Mouse (Mus musculus) kidney, embryonic 15.5 days (tissue): ENCODE data around the gene Fn1. TPM values are rescaled to one million over a fixed set of nuclear protein-coding genes. Genes with fewer than 3 reads are reported as not detected.

ENCODE experiments used
- ATAC-seq: fragments of 200-750 bp; cut with Nextera tagmentation; replicated peaks from 2 replicates; pipeline ENCODE4 v1.8.0; 2017; ENCODE audit warnings: moderate TSS enrichment; ENCODE audit not compliant: low FRiP score
- H3K27ac ChIP-seq: fragments of 300-500 bp; sonication (generic); 2 replicates; pipeline ENCODE4 v1.5.1; 2015; ENCODE audit warnings: mild to moderate bottlenecking, inconsistent platforms
- H3K27me3 ChIP-seq: fragments of 300-500 bp; sonication (generic); 2 replicates; pipeline ENCODE4 v1.6.1; 2015; ENCODE audit warnings: inconsistent platforms
- H3K36me3 ChIP-seq: fragments of 300-500 bp; sonication (generic); 2 replicates; pipeline ENCODE4 v1.6.1; 2015; ENCODE audit warnings: inconsistent platforms
- H3K4me1 ChIP-seq: fragments of 300-500 bp; sonication (generic); 2 replicates; pipeline ENCODE4 v1.6.1; 2015; ENCODE audit warnings: inconsistent platforms
- H3K4me2 ChIP-seq: fragments of 300-500 bp; sonication (generic); 2 replicates; pipeline ENCODE4 v1.6.1; 2015; ENCODE audit warnings: moderate library complexity, mild to moderate bottlenecking, inconsistent platforms
- H3K4me3 ChIP-seq: fragments of 300-500 bp; sonication (generic); replicated peaks from 2 replicates; pipeline ENCODE4 v1.5.1; 2015; ENCODE audit warnings: mild to moderate bottlenecking, inconsistent platforms
- H3K9ac ChIP-seq: fragments of 300-500 bp; sonication (generic); 2 replicates; pipeline ENCODE4 v1.6.1; 2015; ENCODE audit warnings: mild to moderate bottlenecking, inconsistent platforms
- H3K9me3 ChIP-seq: fragments of 300-500 bp; sonication (generic); replicated peaks from 2 replicates; pipeline ENCODE4 v1.6.1; 2016; ENCODE audit warnings: inconsistent platforms
- WGBS: fragments of 180-500 bp; shearing (Covaris S2); methylation state at CpG from one replicate; pipeline ENCODE4 v1.1.7; 2015; ENCODE audit warnings: mixed read lengths; 5-methylcytosine and 5-hydroxymethylcytosine counted together
- polyA plus RNA-seq: library from polyadenylated mRNA; unstranded; fragments of >200 nt; fragmentation: Nextera tagmentation; extraction: Ambion mirVana; gene quantifications from 2 replicates; pipeline ENCODE4 v1.2.1, GENCODE M21; 2015

Gene Fn1
- polyA plus RNA-seq, 1 experiment from 2014 or later = 164 TPM

GRCm38 (mm10) chr1:71590038-71590437, 63.0 kb downstream of the Fn1 start:
- Histone ChIP-seq H3K4me1 (no peaks in the 10 kb centered on the region), H3K9me3 (no peaks in the 10 kb centered on the region), H3K27me3 (no peaks in the 10 kb centered on the region), H3K4me2 (no peak overlapping the region), H3K9ac (no peak overlapping the region), H3K36me3 (peaks cover 96% of the 10 kb centered on the region), H3K4me3 (no peak overlapping the region), H3K27ac (no peak overlapping the region)
- no peak for ATAC-seq
- 94% methylated on average over 11 of the region's 11 CpGs for WGBS

DNA sequence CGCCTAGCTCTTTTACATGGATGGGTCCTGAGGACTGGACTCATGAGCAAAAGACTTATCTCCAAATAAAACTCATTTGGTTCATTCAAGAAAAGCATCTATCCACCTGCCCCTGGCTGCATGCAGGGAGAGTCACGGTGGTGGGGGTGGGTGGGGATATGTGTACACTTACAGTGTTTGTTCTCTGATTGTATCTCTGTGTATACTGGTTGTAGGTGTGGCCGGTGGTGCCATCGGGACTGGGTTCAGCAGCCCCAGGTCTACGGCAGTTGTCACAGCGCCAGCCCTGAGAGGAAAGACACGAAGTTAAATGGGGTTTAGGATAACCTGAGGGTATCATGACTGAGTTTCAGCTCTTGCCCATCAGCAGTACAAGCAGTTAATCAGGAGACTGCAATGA, 66.3 kb downstream of the Fn1 start:
- Histone ChIP-seq H3K4me1 (no peaks in the 10 kb centered on the region), H3K4me2 (no peak overlapping the region), H3K9me3 (no peaks in the 10 kb centered on the region), H3K27ac (no peak overlapping the region), H3K27me3 (no peaks in the 10 kb centered on the region), H3K36me3 (peaks cover 70% of the 10 kb centered on the region), H3K4me3 (no peak overlapping the region), H3K9ac (no peak overlapping the region)
- no peak for ATAC-seq
- WGBS = 89% methylated on average over 7 of the region's 7 CpGs

DNA sequence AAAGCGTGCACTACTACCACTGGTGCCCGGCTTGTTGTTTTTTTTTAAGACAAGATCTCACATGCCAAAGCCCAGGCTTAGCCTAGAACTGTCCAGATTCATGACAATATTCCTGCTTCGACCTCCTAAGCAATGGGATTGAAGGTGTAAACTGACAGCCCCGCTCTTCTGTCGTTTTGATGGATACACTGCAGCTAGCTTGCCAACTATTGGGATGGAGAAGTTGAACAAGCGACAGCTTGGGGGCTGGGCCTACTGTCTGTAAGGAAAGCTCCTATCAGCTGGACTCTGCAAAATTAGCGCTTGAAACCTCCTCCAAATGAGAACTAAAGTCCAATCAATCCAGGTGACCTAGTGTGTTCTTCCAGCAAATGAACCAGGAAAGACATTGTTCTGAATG, 69.1 kb downstream of the Fn1 start:
- Histone ChIP-seq H3K4me1 (no peaks in the 10 kb centered on the region), H3K36me3 (peaks cover 66% of the 10 kb centered on the region), H3K27me3 (no peaks in the 10 kb centered on the region), H3K4me2 (no peak overlapping the region), H3K4me3 (no peak overlapping the region), H3K9me3 (no peaks in the 10 kb centered on the region), H3K9ac (no peak overlapping the region), H3K27ac (no peak overlapping the region)
- no peak for ATAC-seq
- 87% methylated on average over 7 of the region's 7 CpGs for WGBS

GRCm38 (mm10) chr1:71583302-71583701, 69.7 kb downstream of the Fn1 start:
- no peak overlapping the region for H3K4me3 ChIP-seq
- no peak overlapping the region for H3K27ac ChIP-seq
- H3K4me2 ChIP-seq = no peak overlapping the region
- H3K27me3 ChIP-seq = no peaks in the 10 kb centered on the region
- WGBS = 96% methylated on average over 8 of the region's 8 CpGs
- ATAC-seq = no peak
- H3K9me3 ChIP-seq = no peaks in the 10 kb centered on the region
- peaks cover 66% of the 10 kb centered on the region for H3K36me3 ChIP-seq
- no peak overlapping the region for H3K9ac ChIP-seq
- no peaks in the 10 kb centered on the region for H3K4me1 ChIP-seq

GRCm38 (mm10) chr1:71580408-71580807, 72.6 kb downstream of the Fn1 start:
- no peak for ATAC-seq
- no peak overlapping the region for H3K4me3 ChIP-seq
- no peaks in the 10 kb centered on the region for H3K4me1 ChIP-seq
- no peak overlapping the region for H3K4me2 ChIP-seq
- peaks cover 67% of the 10 kb centered on the region for H3K36me3 ChIP-seq
- no peak overlapping the region for H3K9ac ChIP-seq
- WGBS = 89% methylated on average over 12 of the region's 12 CpGs
- H3K9me3 ChIP-seq = no peaks in the 10 kb centered on the region
- H3K27me3 ChIP-seq = no peaks in the 10 kb centered on the region
- no peak overlapping the region for H3K27ac ChIP-seq

GRCm38 (mm10) chr1:71579526-71579925, 73.5 kb downstream of the Fn1 start:
- peaks cover 65% of the 10 kb centered on the region for H3K36me3 ChIP-seq
- no peaks in the 10 kb centered on the region for H3K4me1 ChIP-seq
- 83% methylated on average over 4 of the region's 4 CpGs for WGBS
- ATAC-seq = no peak
- H3K4me3 ChIP-seq = no peak overlapping the region
- H3K9me3 ChIP-seq = no peaks in the 10 kb centered on the region
- no peak overlapping the region for H3K27ac ChIP-seq
- no peak overlapping the region for H3K9ac ChIP-seq
- no peaks in the 10 kb centered on the region for H3K27me3 ChIP-seq
- no peak overlapping the region for H3K4me2 ChIP-seq

- Histone ChIP-seq H3K4me1 (no peaks in the 10 kb centered on the region), H3K27ac (no peak overlapping the region), H3K4me3 (no peak overlapping the region), H3K27me3 (no peaks in the 10 kb centered on the region), H3K9ac (no peak overlapping the region), H3K4me2 (no peak overlapping the region), H3K36me3 (peaks cover 91% of the 10 kb centered on the region), H3K9me3 (no peaks in the 10 kb centered on the region)
- WGBS = 95% methylated on average over 6 of the region's 6 CpGs
- ATAC-seq = no peak
These were observed 76.2 kb downstream of the Fn1 start for GRCm38 (mm10) chr1:71576837-71577236.

DNA sequence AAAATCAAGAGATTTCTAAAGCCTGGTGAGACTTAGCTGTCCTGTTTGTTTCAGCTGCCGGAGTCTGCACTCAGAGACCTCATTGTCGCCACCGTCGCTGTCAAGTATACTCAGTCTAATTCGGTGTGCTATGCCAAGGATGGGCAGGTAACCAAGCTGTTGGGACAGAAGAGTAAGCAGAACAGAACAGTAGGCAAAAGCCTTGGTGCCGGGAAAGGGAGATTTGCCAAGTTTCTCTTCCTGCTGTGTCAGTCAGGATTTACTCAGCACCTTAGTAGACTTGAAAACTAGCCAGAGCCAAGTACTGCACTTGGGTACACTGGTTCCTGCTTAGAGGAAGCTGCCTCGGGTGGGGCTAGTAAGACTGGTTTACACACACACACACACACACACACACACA, 77.0 kb downstream of the Fn1 start:
- Histone ChIP-seq H3K27me3 (no peaks in the 10 kb centered on the region), H3K4me1 (no peaks in the 10 kb centered on the region), H3K9ac (no peak overlapping the region), H3K4me3 (no peak overlapping the region), H3K4me2 (no peak overlapping the region), H3K36me3 (peaks cover 97% of the 10 kb centered on the region), H3K27ac (no peak overlapping the region), H3K9me3 (no peaks in the 10 kb centered on the region)
- ATAC-seq = no peak
- WGBS = 93% methylated on average over 7 of the region's 7 CpGs

DNA sequence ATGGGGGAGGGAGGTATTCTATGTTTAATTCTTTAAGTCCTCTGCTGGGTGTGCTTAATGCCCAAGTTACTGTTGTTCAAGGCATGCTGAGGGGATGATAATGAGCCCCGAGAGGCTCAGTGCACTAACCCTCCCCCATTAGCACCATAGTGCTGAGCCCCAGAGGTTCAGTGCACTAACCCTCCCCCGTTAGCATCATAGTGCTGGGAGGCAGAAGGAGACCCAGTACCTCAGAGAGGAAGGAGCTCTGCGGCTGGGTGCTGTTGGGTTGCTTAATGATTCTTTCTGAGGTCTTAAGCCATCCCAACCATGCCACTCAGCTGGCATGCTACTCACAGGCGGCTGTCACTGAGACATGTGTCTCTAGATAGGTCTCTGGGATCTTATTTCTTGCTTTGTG, 82.9 kb downstream of the Fn1 start:
- Histone ChIP-seq H3K9me3 (no peaks in the 10 kb centered on the region), H3K4me1 (no peaks in the 10 kb centered on the region), H3K36me3 (peaks cover 93% of the 10 kb centered on the region), H3K4me2 (no peak overlapping the region), H3K27ac (no peak overlapping the region), H3K27me3 (no peaks in the 10 kb centered on the region), H3K9ac (no peak overlapping the region), H3K4me3 (no peak overlapping the region)
- no peak for ATAC-seq
- 83% methylated on average over 4 of the region's 4 CpGs for WGBS

DNA sequence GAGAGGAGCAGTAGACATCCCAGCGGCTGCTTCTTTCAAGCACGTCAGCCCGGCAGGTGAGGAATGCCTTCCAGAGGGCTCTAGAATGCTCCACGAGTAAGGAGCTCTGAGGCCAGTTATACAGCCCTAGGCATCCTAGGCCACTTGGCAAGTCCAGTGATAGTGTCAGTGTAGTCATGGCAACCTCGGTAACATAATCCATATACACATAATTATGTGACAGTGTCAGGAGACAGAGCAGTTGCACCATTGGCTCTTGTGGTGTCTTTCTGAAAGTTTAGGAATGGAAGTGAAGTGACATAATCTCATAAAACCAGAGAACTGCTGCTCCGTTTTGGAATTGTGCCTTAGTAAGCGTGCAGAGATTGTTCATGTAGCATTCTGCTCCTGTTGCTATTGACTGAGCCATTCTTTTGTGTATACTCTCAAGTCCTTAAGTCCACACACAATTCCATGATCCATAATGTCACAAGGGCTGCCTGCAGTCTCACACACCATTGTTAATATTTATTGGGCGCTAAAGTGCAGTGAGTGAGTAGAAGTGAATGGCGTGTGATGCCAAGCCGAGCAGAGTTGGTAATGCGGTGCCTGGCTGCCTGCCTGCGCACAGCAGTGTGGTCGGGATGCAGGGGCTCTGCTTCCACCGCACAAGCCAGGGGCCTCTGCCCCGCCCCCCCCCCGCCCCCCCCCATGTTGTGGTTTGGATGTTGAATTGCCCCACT, 85.0 kb downstream of the Fn1 start:
- Histone ChIP-seq H3K27me3 (no peaks in the 10 kb centered on the region), H3K4me1 (no peaks in the 10 kb centered on the region), H3K36me3 (peaks cover 94% of the 10 kb centered on the region), H3K4me3 (no peak overlapping the region), H3K9me3 (no peaks in the 10 kb centered on the region), H3K4me2 (no peak overlapping the region), H3K9ac (no peak overlapping the region), H3K27ac (no peak overlapping the region)
- no peak for ATAC-seq
- WGBS = 84% methylated on average over 16 of the region's 16 CpGs

- H3K27me3 ChIP-seq = no peaks in the 10 kb centered on the region
- H3K9me3 ChIP-seq = no peaks in the 10 kb centered on the region
- no peak for ATAC-seq
- H3K36me3 ChIP-seq = peaks cover 95% of the 10 kb centered on the region
- 94% methylated on average over 7 of the region's 7 CpGs for WGBS
- H3K4me3 ChIP-seq = no peak overlapping the region
- no peak overlapping the region for H3K9ac ChIP-seq
- H3K4me1 ChIP-seq = no peaks in the 10 kb centered on the region
- no peak overlapping the region for H3K4me2 ChIP-seq
- H3K27ac ChIP-seq = no peak overlapping the region
These were observed 88.7 kb downstream of the Fn1 start for GRCm38 (mm10) chr1:71564291-71564690.

- Histone ChIP-seq H3K27ac (no peak overlapping the region), H3K9ac (no peak overlapping the region), H3K4me2 (no peak overlapping the region), H3K27me3 (no peaks in the 10 kb centered on the region), H3K36me3 (peaks cover 64% of the 10 kb centered on the region), H3K9me3 (no peaks in the 10 kb centered on the region), H3K4me1 (peaks cover 14% of the 10 kb centered on the region), H3K4me3 (no peak overlapping the region)
- ATAC-seq = no peak
- 96% methylated on average over 4 of the region's 4 CpGs for WGBS
These were observed 92.4 kb downstream of the Fn1 start for GRCm38 (mm10) chr1:71560626-71561025.
